Mouse (Mus musculus) heart, adult 2 months (tissue): Measurements from ENCODE around the gene Tcl1b5.
"Not testable (repeated sequence)": the region's sequence is repeated elsewhere in the genome, so short reads cannot be mapped to it uniquely, and the experiment has no call there.

Experiments used
- CTCF ChIP-seq: fragments of 200-600 bp; IDR thresholded peaks from 2 replicates; pipeline ENCODE4 v1.8.1; 2022; ENCODE audit warnings: antibody characterized with exemption, mild to moderate bottlenecking, moderate library complexity
- EP300 ChIP-seq: fragments of 200-500 bp; IDR thresholded peaks from 2 replicates; pipeline ENCODE4 v1.6.1; 2011; ENCODE audit warnings: low read depth, low read length, control low read depth; ENCODE audit not compliant: insufficient read depth
- POLR2A ChIP-seq: fragments of 200-500 bp; IDR thresholded peaks from 2 replicates; pipeline ENCODE4 v1.6.1; 2011; ENCODE audit warnings: mild to moderate bottlenecking, low read depth, low read length, control low read depth; ENCODE audit not compliant: insufficient read depth

- TF ChIP-seq CTCF, POLR2A, EP300: not testable (repeated sequence)
Measured at GRCm38 (mm10) chr12:105134826-105135225, 41.3 kb upstream of the Tcl1b5 start.
